Mouse (Mus musculus): ENCODE results near the gene Bahd1.

Gene Bahd1

DNA sequence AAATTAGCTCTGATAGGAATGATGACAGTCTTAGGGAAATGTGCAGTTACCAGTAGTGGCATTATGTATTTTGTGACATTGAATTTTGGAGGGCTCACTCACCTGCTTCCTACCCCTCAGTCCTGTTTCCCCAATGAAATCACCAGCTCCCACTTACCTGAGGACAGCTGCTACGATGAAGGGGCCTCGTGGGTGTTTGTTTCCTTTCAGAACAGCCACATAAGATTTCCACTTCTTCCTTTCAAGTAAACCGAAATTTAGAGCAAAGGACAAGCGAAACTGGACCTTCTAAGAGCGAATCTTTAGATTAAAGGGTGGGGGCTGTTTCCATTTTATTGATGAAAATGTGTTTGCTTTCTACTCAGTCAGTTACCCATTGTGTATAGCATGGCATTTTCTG is 71.9 kb downstream of the Bahd1 start:
- in situ Hi-C loops (cut with MboI; ENCODE audit: low pct_unique_long_range_greater_than_20kb in 1 of 2, low sequenced_read_pairs in 2 of 2, unreplicated experiment in 1 of 2): no loop called here

DNA sequence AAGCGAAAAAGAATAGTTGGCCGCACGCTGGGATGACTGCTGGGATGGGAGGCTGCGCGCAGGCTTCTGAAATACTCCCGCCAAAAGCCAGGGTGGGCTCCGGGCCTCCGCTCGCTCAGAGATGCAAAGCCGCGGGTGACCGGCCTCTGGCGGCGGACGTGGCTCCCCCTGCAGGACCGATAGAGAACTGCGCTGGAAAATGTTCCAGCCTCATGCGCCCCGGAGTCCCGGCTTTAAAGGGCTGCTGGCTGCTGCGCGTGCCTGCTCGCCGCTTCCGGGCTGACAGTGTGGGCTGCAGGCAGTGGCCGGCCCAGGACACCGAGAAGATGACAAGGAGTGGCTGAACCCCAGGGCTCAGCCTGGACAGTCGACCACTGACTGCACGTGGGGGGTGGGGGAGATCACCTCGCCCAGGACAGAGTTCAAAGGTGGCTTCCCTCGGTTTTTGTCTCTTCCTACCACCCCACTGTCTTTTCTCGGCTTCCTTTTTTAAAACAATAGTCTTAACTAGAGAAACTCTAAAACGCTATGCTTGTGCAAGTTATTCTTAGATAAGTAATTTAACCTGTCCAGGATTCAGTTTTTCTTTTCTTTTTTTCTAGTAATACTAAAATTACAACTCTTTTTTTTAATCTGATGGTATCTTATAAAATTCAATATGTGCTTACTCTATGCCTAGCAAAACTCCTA is 72.7 kb downstream of the Bahd1 start:
- in situ Hi-C loops (cut with MboI; ENCODE audit: low pct_unique_long_range_greater_than_20kb in 1 of 2, low sequenced_read_pairs in 2 of 2, unreplicated experiment in 1 of 2): no loop called here

Measured in mouse embryonic stem cell (cell line).